Mouse (Mus musculus): ENCODE results near the gene Grm4. TPM values are rescaled to one million over a fixed set of nuclear protein-coding genes. Genes with fewer than 3 reads are reported as not detected.
A peak's percentile ranks its signal among the peaks of the same experiment; 100 is the strongest.

Gene Grm4
- 0.07 TPM in 1 of 2 replicates, not detected in the other for total RNA-seq (2014; rRNA removed)
- polyA plus RNA-seq (2012; rRNA removed): not detected in 2 replicates

DNA sequence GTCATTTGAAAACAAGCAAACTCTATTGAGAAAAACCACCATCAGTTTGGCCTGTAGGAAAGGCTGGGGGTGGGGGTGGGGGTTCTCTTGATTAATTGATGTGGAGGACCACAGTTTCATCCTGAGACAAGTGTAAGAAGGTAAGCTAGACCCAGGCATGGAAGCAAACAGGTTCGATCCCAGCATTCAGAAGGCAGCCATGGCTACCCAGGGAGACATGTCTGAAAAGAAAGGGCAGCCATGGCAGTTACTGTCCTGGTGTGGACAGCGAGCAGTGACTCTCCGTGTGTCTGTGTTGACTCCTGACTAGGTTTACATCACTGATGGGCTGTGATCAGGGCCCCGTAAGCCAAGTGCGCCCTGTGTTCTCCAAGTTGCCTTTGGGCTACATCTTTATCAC lies at the start of gene Grm4:
Gene Grm4 (minus strand): TSS at position 101 of the 400 bp plus-strand sequence.
- Histone ChIP-seq H3K36me3 (ENCODE audit: control insufficient read depth, insufficient read depth, low read length) (no peaks in the 10 kb centered on the region), H3K4me3 (ENCODE audit: insufficient read depth, low read depth, low read length) (no peak within 1 kb of the TSS), H3K27me3 (ENCODE audit: control insufficient read depth, insufficient read depth, low read length) (peaks cover 3% of the 10 kb centered on the region; the same call in 1 of the 2 replicates), H3K27ac (replicated peaks; ENCODE audit: insufficient read depth, low read depth, low read length) (no peak within 1 kb of the TSS), H3K79me2 (ENCODE audit: control insufficient read depth, insufficient read depth, low read length) (no peaks in the 10 kb centered on the region), H3K4me1 (ENCODE audit: control insufficient read depth, insufficient read depth, low read length) (no peaks in the 10 kb centered on the region), H3K9ac (ENCODE audit: low read depth, low read length) (no peak within 1 kb of the TSS)
- WGBS: 83% methylated on average over 5 of the region's 5 CpGs
- no peak for DNase-seq (ENCODE audit: extremely low read depth, low read depth, low spot score)
- TF ChIP-seq CTCF (IDR thresholded peaks at IDR 0.05; ENCODE audit: low read depth, low read length) (no peak), POLR2A (IDR thresholded peaks at IDR 0.05; ENCODE audit: extremely low read depth, insufficient read depth, low read length) (no peak)

DNA sequence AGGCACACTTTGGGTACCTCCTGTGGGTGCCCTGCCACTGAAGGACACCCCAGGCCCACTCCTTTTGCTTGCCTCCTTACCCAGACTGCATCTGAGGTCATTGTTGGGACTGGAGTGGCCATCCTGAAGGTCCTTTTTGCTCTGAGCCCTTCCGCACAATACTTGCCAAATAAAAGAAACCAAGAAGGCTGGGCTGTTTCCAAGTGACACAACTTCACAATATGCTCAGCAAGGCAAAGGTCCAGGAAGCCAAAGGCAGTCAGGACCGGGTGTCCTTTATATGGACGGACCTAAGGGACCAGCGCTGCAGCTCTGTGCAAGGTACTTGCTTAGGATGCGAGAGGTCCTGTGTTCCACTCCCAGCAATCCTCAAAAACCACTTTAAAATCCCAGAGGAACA lies 47.0 kb upstream of the Grm4 start:
- 86% methylated on average over 5 of the region's 5 CpGs for WGBS
- peaks cover 7% of the 10 kb centered on the region; the same call in 1 of the 2 replicates for H3K4me1 ChIP-seq (ENCODE audit: control insufficient read depth, insufficient read depth, low read length)

DNA sequence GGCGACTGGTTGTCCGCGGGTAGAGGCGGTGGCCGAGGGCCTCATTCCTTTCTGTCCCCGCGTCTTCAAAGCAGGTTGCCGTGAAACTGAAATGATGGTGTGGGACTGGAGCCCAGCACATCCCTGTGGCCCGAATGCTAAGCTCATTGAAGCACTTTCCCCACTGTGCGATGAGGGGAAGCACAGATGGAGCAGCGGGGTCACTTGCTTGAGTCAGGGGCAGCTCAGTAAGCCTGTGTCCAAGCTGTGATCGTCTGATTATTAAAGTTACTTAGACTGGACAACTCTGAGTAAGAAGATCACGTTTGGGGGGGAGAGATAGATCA lies 44.7 kb upstream of the Grm4 start:
- Histone ChIP-seq H3K27ac (replicated peaks; ENCODE audit: insufficient read depth, low read depth, low read length) (no peak overlapping the region), H3K36me3 (ENCODE audit: control insufficient read depth, insufficient read depth, low read length) (no peaks in the 10 kb centered on the region), H3K4me3 (ENCODE audit: insufficient read depth, low read depth, low read length) (peak overlapping the region; percentile 48), H3K27me3 (ENCODE audit: control insufficient read depth, insufficient read depth, low read length) (no peaks in the 10 kb centered on the region), H3K9ac (ENCODE audit: low read depth, low read length) (peak overlapping the region; percentile 74), H3K4me1 (ENCODE audit: control insufficient read depth, insufficient read depth, low read length) (peaks cover 5% of the 10 kb centered on the region; the same call in 1 of the 2 replicates), H3K79me2 (ENCODE audit: control insufficient read depth, insufficient read depth, low read length) (no peaks in the 10 kb centered on the region)
- DNase-seq (ENCODE audit: extremely low read depth, low read depth, low spot score): no peak
- WGBS: 3% methylated on average over 13 of the region's 13 CpGs
- TF ChIP-seq POLR2A (IDR thresholded peaks at IDR 0.05; ENCODE audit: extremely low read depth, insufficient read depth, low read length) (no peak), CTCF (IDR thresholded peaks at IDR 0.05; ENCODE audit: low read depth, low read length) (no peak)

More for the DNA sequence above, 47.0 kb upstream of the Grm4 start:
- TF ChIP-seq CTCF (IDR thresholded peaks at IDR 0.05; ENCODE audit: low read depth, low read length): no peak
- no peak for TF ChIP-seq POLR2A (IDR thresholded peaks at IDR 0.05; ENCODE audit: extremely low read depth, insufficient read depth, low read length)
- Histone ChIP-seq H3K9ac (ENCODE audit: low read depth, low read length) (no peak overlapping the region), H3K36me3 (ENCODE audit: control insufficient read depth, insufficient read depth, low read length) (no peaks in the 10 kb centered on the region), H3K4me3 (ENCODE audit: insufficient read depth, low read depth, low read length) (no peak overlapping the region), H3K27me3 (ENCODE audit: control insufficient read depth, insufficient read depth, low read length) (no peaks in the 10 kb centered on the region), H3K27ac (replicated peaks; ENCODE audit: insufficient read depth, low read depth, low read length) (no peak overlapping the region), H3K79me2 (ENCODE audit: control insufficient read depth, insufficient read depth, low read length) (no peaks in the 10 kb centered on the region)
- no peak for DNase-seq (ENCODE audit: extremely low read depth, low read depth, low spot score)

DNA sequence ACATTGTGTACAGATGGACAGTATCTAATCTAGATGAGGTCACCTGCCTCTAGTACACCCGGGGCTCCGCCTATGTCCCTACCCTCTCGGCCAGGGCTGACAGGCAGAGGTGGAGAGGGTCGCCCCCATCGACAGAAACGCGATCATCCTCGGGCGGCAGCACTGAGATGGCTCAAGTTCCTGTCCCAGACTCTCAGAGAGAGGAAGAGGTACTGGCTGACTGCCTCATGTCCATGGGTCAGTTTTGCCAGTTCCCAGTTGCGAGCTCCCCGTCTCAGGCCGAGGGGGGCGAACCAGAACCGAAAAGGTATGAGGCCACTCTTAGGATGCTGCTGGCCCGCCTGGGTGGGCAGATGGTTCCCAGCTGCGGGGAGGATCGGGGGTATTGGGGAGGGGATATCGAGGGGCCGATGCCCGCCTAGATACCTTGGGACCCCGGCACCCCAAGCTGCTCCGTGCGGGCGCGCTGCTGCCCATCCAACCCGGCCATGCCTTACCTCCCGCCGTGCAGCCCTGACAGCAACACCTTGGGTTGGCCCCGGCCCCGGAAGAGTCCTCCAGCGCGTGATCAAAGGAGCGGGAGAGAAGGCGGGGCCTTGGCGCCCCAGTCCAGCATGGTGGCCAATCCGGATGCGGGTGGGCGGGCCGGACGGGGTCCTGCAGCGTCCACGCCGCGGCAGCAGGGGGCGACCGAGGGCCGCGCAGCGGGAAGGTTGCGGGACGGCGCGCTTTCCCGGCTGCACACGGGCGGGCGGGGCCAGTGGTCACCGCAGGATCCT lies 44.1 kb upstream of the Grm4 start, which contains the start of gene AI413582:
Gene AI413582 (minus strand): TSS at position 594 of the 779 bp plus-strand sequence.
- Histone ChIP-seq H3K27me3 (ENCODE audit: control insufficient read depth, insufficient read depth, low read length) (no peaks in the 10 kb centered on the region), H3K4me1 (ENCODE audit: control insufficient read depth, insufficient read depth, low read length) (peaks cover 5% of the 10 kb centered on the region; the same call in 1 of the 2 replicates), H3K36me3 (ENCODE audit: control insufficient read depth, insufficient read depth, low read length) (no peaks in the 10 kb centered on the region), H3K9ac (ENCODE audit: low read depth, low read length) (peak within 1 kb of the TSS; percentile 76), H3K27ac (replicated peaks; ENCODE audit: insufficient read depth, low read depth, low read length) (no peak within 1 kb of the TSS), H3K79me2 (ENCODE audit: control insufficient read depth, insufficient read depth, low read length) (no peaks in the 10 kb centered on the region), H3K4me3 (ENCODE audit: insufficient read depth, low read depth, low read length) (peak within 1 kb of the TSS; percentile 70)
- WGBS: under 1% methylated on average over 58 of the region's 58 CpGs
- peak; percentile 66 for DNase-seq (ENCODE audit: extremely low read depth, low read depth, low spot score)
- TF ChIP-seq CTCF (IDR thresholded peaks at IDR 0.05; ENCODE audit: low read depth, low read length) (peak; percentile 87), POLR2A (IDR thresholded peaks at IDR 0.05; ENCODE audit: extremely low read depth, insufficient read depth, low read length) (peak; percentile 39; the same call in 1 of the 2 replicates)

DNA sequence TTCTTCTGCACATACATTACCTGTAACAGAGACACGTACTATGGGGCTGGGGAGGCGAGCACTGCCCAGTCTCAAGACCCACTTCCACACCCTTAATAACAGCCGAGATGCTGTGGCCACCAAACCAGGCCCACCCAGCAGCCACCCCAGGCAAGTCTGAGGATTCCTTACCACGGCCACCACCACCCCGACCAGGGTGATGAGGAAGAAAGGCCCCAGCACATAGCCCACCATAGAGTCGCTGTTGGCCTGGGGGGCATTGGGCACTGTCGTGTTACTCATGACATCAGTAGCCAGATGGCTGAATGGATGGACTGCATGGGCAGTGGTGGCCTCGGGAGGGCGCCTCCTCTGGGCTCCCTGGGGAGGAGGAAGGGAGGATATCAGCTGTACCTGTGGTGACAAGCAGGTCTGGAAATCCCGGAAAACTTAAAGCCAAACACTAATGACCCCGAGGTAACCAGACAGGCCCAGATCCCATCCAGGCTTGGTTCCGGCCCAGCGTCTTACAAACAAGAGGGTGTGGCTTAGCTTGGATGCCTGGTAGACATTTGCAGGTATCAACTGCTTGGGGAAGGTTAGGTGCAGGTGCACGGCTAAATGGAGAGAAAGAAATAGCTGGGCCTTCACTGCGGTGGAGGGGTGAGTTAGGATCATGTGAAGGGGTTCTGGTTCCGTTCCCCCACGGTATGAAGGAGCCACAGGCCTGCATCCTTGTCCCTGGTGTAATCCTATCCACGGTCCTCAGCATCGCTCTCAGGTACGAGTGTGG lies 43.4 kb upstream of the Grm4 start:
- Histone ChIP-seq H3K4me3 (ENCODE audit: insufficient read depth, low read depth, low read length) (peak overlapping the region; percentile 70), H3K27me3 (ENCODE audit: control insufficient read depth, insufficient read depth, low read length) (no peaks in the 10 kb centered on the region), H3K9ac (ENCODE audit: low read depth, low read length) (no peak overlapping the region; the same call in 1 of the 2 replicates), H3K27ac (replicated peaks; ENCODE audit: insufficient read depth, low read depth, low read length) (no peak overlapping the region), H3K4me1 (ENCODE audit: control insufficient read depth, insufficient read depth, low read length) (peaks cover 5% of the 10 kb centered on the region; the same call in 1 of the 2 replicates), H3K79me2 (ENCODE audit: control insufficient read depth, insufficient read depth, low read length) (no peaks in the 10 kb centered on the region), H3K36me3 (ENCODE audit: control insufficient read depth, insufficient read depth, low read length) (no peaks in the 10 kb centered on the region)
- no peak for TF ChIP-seq CTCF (IDR thresholded peaks at IDR 0.05; ENCODE audit: low read depth, low read length)
- TF ChIP-seq POLR2A (IDR thresholded peaks at IDR 0.05; ENCODE audit: extremely low read depth, insufficient read depth, low read length): no peak
- 32% methylated on average over 20 of the region's 20 CpGs for WGBS
- DNase-seq (ENCODE audit: extremely low read depth, low read depth, low spot score): no peak

Data from liver, adult 2 months (tissue).